In genomic region chr15:83156929-83157666, GRCm38 (mm10) we compare ENCODE assay signal across 9 mouse cellular contexts. TPM values are rescaled to one million over a fixed set of nuclear protein-coding genes. Genes with fewer than 3 reads are reported as not detected.
DNase-seq lines count a peak whose midpoint lies in the region; ATAC-seq and TF ChIP-seq lines count a peak whose summit lies in the region.
"Had no signal": no experiment of that assay in that cellular context is flagged by ENCODE, and none has a peak within 500 bp of the region (broad histone marks: within the 10 kb centered on the region; RNA-seq: fewer than 3 reads in every experiment).

No protein-coding gene starts in this region.

- peak; percentile 58 to 75 for TF ChIP-seq CTCF in CH12.LX (conservative IDR thresholded peaks at IDR 0.05 in 1 of 2, IDR thresholded peaks at IDR 0.05 in 1 of 2; ENCODE audit: low read depth in 2 of 2, low read length in 2 of 2)

- intact Hi-C loops in gastrocnemius, postnatal 14 days (cut with DNase I; ENCODE audit: low total_unique reads) = loop anchor here (5.0 kb wide), 1 partner anchor 50 kb away; no protein-coding TSS in a partner anchor

- dilution Hi-C loops in CH12.LX (cut with MboI; ENCODE audit: extremely low pct_ligation_motif_present, extremely low pct_unique_long_range_greater_than_20kb, low sequenced_read_pairs) = no loop called here

- no peak for TF ChIP-seq EP300 in CH12.LX (IDR thresholded peaks at IDR 0.05; ENCODE audit: low read length)

- in situ Hi-C loops in CH12.LX (cut with MboI; ENCODE audit: low pct_ligation_motif_present, low pct_unique_long_range_greater_than_20kb, low sequenced_read_pairs) = no loop called here

- peak; percentile 70 for DNase-seq in hindbrain, embryonic 11.5 days (ENCODE audit: low spot score)
- DNase-seq in hindbrain, embryonic 14.5 days (ENCODE audit: low spot score) = no peak
- peak; percentile 47 for DNase-seq in CH12.LX (ENCODE audit: extremely low read depth)
- DNase-seq in adrenal gland, postnatal 36 days = peak; percentile 71 to 80
- DNase-seq in gastrocnemius, postnatal 14 days = peak; percentile 80
- DNase-seq in kidney, postnatal 14 days = peak; percentile 65
- peak; percentile 57 for DNase-seq in naive thymus-derived CD4-positive, alpha-beta T cell, adult 2 months (ENCODE audit: low read depth)
- peak; percentile 67 to 82 for DNase-seq in urinary bladder, postnatal 4 days (ENCODE audit: low spot score in 2 of 2)

- TF ChIP-seq RAD21 in CH12.LX (IDR thresholded peaks at IDR 0.05; ENCODE audit: low read depth, low read length) = peak; percentile 62

- no peaks in the 10 kb centered on the region for H3K27me3 ChIP-seq in hindbrain, embryonic 11.5 days (ENCODE audit: control insufficient read depth, insufficient read depth, low read length)
- H3K27me3 ChIP-seq in hindbrain, embryonic 14.5 days (ENCODE audit: control insufficient read depth, insufficient read depth, low read length) = no peaks in the 10 kb centered on the region
- no peaks in the 10 kb centered on the region for H3K27me3 ChIP-seq in CH12.LX (replicated peaks)
- H3K27me3 ChIP-seq: neural tube, embryonic 12.5 days had no signal

- H3K27ac ChIP-seq in hindbrain, embryonic 11.5 days (ENCODE audit: low read depth, low read length) = no peak overlapping the region
- H3K27ac ChIP-seq in hindbrain, embryonic 14.5 days = no peak overlapping the region
- H3K27ac ChIP-seq in CH12.LX (ENCODE audit: insufficient read depth, low read depth) = no peak overlapping the region
- H3K27ac ChIP-seq: neural tube, embryonic 12.5 days had no signal

- H3K9me3 ChIP-seq in hindbrain, embryonic 11.5 days (ENCODE audit: control insufficient read depth, low read length) = no peaks in the 10 kb centered on the region
- no peaks in the 10 kb centered on the region for H3K9me3 ChIP-seq in hindbrain, embryonic 14.5 days (ENCODE audit: control insufficient read depth, low read length)
- H3K9me3 ChIP-seq in CH12.LX (replicated peaks; ENCODE audit: low read length) = peaks cover 13% of the 10 kb centered on the region
- H3K9me3 ChIP-seq: neural tube, embryonic 12.5 days had no signal

- no peak overlapping the region for H3K4me2 ChIP-seq in hindbrain, embryonic 11.5 days (replicated peaks; ENCODE audit: low read depth, low read length)
- H3K4me2 ChIP-seq in hindbrain, embryonic 14.5 days (replicated peaks) = no peak overlapping the region
- H3K4me2 ChIP-seq in CH12.LX (ENCODE audit: insufficient read depth, low read depth, poor library complexity, severe bottlenecking) = no peak overlapping the region
- H3K4me2 ChIP-seq: neural tube, embryonic 12.5 days had no signal

- no peaks in the 10 kb centered on the region for H3K79me2 ChIP-seq in CH12.LX (replicated peaks; ENCODE audit: control insufficient read depth, extremely low read depth, insufficient read depth, poor library complexity, severe bottlenecking)

- ATAC-seq in hindbrain, embryonic 11.5 days (ENCODE audit: low FRiP score) = no peak
- ATAC-seq in hindbrain, embryonic 14.5 days (ENCODE audit: low FRiP score) = no peak

- H3K36me3 ChIP-seq in hindbrain, embryonic 11.5 days (ENCODE audit: control insufficient read depth, insufficient read depth, low read length) = 0 out of 2 replicates have a peak, but pooled peaks cover 9% of the 10 kb centered on the region
- peaks cover 60% of the 10 kb centered on the region for H3K36me3 ChIP-seq in hindbrain, embryonic 14.5 days (replicated peaks; ENCODE audit: control insufficient read depth, insufficient read depth)
- peaks cover 46 to 85% of the 10 kb centered on the region in 2 experiments for H3K36me3 ChIP-seq in CH12.LX (replicated peaks in 1 of 2; ENCODE audit: control insufficient read depth in 1 of 2, insufficient read depth in 1 of 2, low read length in 1 of 2)

- H3K4me1 ChIP-seq in hindbrain, embryonic 11.5 days (replicated peaks; ENCODE audit: control insufficient read depth, insufficient read depth, low read length) = 0 out of 2 replicates have a peak, but pooled peaks cover 2% of the 10 kb centered on the region
- H3K4me1 ChIP-seq in hindbrain, embryonic 14.5 days (replicated peaks; ENCODE audit: control insufficient read depth, insufficient read depth, low read length) = no peaks in the 10 kb centered on the region
- H3K4me1 ChIP-seq in CH12.LX (ENCODE audit: control insufficient read depth in 1 of 2, insufficient read depth in 2 of 2) = peaks cover 26 to 91% of the 10 kb centered on the region in 2 experiments

- WGBS in hindbrain, embryonic 11.5 days = 76% methylated on average over 11 of the region's 11 CpGs
- 74% methylated on average over 11 of the region's 11 CpGs for WGBS in hindbrain, embryonic 14.5 days

- H3K9ac ChIP-seq in hindbrain, embryonic 11.5 days (ENCODE audit: low read depth, low read length) = no peak overlapping the region
- no peak overlapping the region for H3K9ac ChIP-seq in hindbrain, embryonic 14.5 days
- H3K9ac ChIP-seq in CH12.LX (ENCODE audit: insufficient read depth, low read depth) = no peak overlapping the region
- H3K9ac ChIP-seq: neural tube, embryonic 12.5 days had no signal

- H3K4me3 ChIP-seq in hindbrain, embryonic 11.5 days (ENCODE audit: low read depth, low read length) = no peak overlapping the region
- no peak overlapping the region for H3K4me3 ChIP-seq in hindbrain, embryonic 14.5 days (replicated peaks; ENCODE audit: low read length)
- no peak overlapping the region for H3K4me3 ChIP-seq in CH12.LX (replicated peaks in 1 of 3; ENCODE audit: low read depth in 2 of 3, low read length in 2 of 3, poor library complexity in 1 of 3)
- H3K4me3 ChIP-seq: neural tube, embryonic 12.5 days had no signal

- no peak for TF ChIP-seq POLR2A in CH12.LX (IDR thresholded peaks at IDR 0.05; ENCODE audit: low read depth, low read length)

TF ChIP-seq in CH12.LX, 34 proteins besides CTCF, POLR2A, EP300 and RAD21:
- TF ChIP-seq ZNF384 (IDR thresholded peaks at IDR 0.05; ENCODE audit: low read depth, low read length) (no peak), GABPA (IDR thresholded peaks at IDR 0.05; ENCODE audit: insufficient replicate concordance, low read depth, low read length) (no peak), KAT2A (IDR thresholded peaks at IDR 0.05; ENCODE audit: insufficient replicate concordance, low read length) (no peak), NELFE (IDR thresholded peaks at IDR 0.05; ENCODE audit: low read depth, low read length) (0 out of 2 replicates have a peak, but pooled peaks have one; percentile 22), PAX5 (IDR thresholded peaks at IDR 0.05; ENCODE audit: low read length) (no peak), MEF2A (IDR thresholded peaks at IDR 0.05; ENCODE audit: borderline replicate concordance, low read depth, low read length) (no peak), CHD1 (IDR thresholded peaks at IDR 0.05; ENCODE audit: low read depth, low read length) (no peak), UBTF (IDR thresholded peaks at IDR 0.05; ENCODE audit: low read depth, low read length) (no peak), BHLHE40 (IDR thresholded peaks at IDR 0.05; ENCODE audit: low read depth, low read length) (no peak), SMC3 (IDR thresholded peaks at IDR 0.05; ENCODE audit: low read depth, low read length) (peak; percentile 79), CHD2 (IDR thresholded peaks at IDR 0.05; ENCODE audit: low read length) (no peak), ZMIZ1 (IDR thresholded peaks at IDR 0.05; ENCODE audit: low read depth, low read length) (no peak)

RNA-seq across cellular contexts. Expression of gene Poldip3, which starts 7.9 kb away (rescaled TPM):
- 162 and 163 TPM in 2 replicates for polyA plus RNA-seq in hindbrain, embryonic 11.5 days (2014; fragmentation: Nextera tagmentation; extraction: Ambion mirVana)
- 143 and 145 TPM in 2 replicates for polyA plus RNA-seq in hindbrain, embryonic 14.5 days (2014; fragmentation: Nextera tagmentation; extraction: Ambion mirVana)
- total RNA-seq in CH12.LX (2012; rRNA removed) (77.2 and 87.1 TPM in 2 replicates), CH12.LX (2014; rRNA removed) (78.9 and 79.3 TPM in 2 replicates)
- polyA plus RNA-seq in CH12.LX (2012; ENCODE audit: insufficient read length, low read depth) = 70.0 and 77.0 TPM in 2 replicates
- 100 to 1,000 TPM; 106 to 108 TPM for total RNA-seq in adrenal gland, postnatal 36 days (2021)
- 10 to 100 TPM; 25.8 to 26.5 TPM for total RNA-seq in gastrocnemius, postnatal 14 days (2021)

RNA-seq across cellular contexts. Expression of gene Cyb5r3, which starts 15.3 kb away (rescaled TPM):
- polyA plus RNA-seq in hindbrain, embryonic 11.5 days (2014; fragmentation: Nextera tagmentation; extraction: Ambion mirVana) = 182 and 205 TPM in 2 replicates
- 112 and 129 TPM in 2 replicates for polyA plus RNA-seq in hindbrain, embryonic 14.5 days (2014; fragmentation: Nextera tagmentation; extraction: Ambion mirVana)
- 54.3 and 59.1 TPM in 2 replicates for total RNA-seq in CH12.LX (2012; rRNA removed)
- total RNA-seq in CH12.LX (2014; rRNA removed) = 30.1 and 35.7 TPM in 2 replicates
- 92.7 and 102 TPM in 2 replicates for polyA plus RNA-seq in CH12.LX (2012; ENCODE audit: insufficient read length, low read depth)
- total RNA-seq in adrenal gland, postnatal 36 days (2021) = 100 to 1,000 TPM; 319 to 365 TPM
- total RNA-seq in gastrocnemius, postnatal 14 days (2021) = 10 to 100 TPM; 69.1 to 74.4 TPM

RNA-seq across cellular contexts. Expression of gene Rrp7a, which starts 34.5 kb away (rescaled TPM):
- polyA plus RNA-seq in hindbrain, embryonic 11.5 days (2014; fragmentation: Nextera tagmentation; extraction: Ambion mirVana) = 54.6 and 63.4 TPM in 2 replicates
- polyA plus RNA-seq in hindbrain, embryonic 14.5 days (2014; fragmentation: Nextera tagmentation; extraction: Ambion mirVana) = 64.7 and 68.2 TPM in 2 replicates
- 156 and 180 TPM in 2 replicates for total RNA-seq in CH12.LX (2012; rRNA removed)
- total RNA-seq in CH12.LX (2014; rRNA removed) = 111 and 126 TPM in 2 replicates
- 262 and 284 TPM in 2 replicates for polyA plus RNA-seq in CH12.LX (2012; ENCODE audit: insufficient read length, low read depth)
- total RNA-seq in adrenal gland, postnatal 36 days (2021) = 100 to 1,000 TPM; 108 to 127 TPM
- total RNA-seq in gastrocnemius, postnatal 14 days (2021) = 10 to 100 TPM; 40.2 to 41.2 TPM

Comparison
In these comparisons a context has a peak if more than half of its experiments do, and no peak if none do; other contexts are left out.
1. RNA of gene Cyb5r3, which starts 15.3 kb away (total RNA-seq): 319 to 365 TPM in adrenal gland, postnatal 36 days; 69.1 to 74.4 TPM in gastrocnemius, postnatal 14 days and 30.1 to 59.1 TPM in CH12.LX; every median in the first group is over 4 times any median in the second.